Mouse (Mus musculus) T-cell, adult 66 days (primary cell): ENCODE data around the gene Olfr463. TPM values are rescaled to one million over a fixed set of nuclear protein-coding genes. Genes with fewer than 3 reads are reported as not detected.

Source experiments
- total RNA-seq, 2 experiments: library from RNA; stranded (reverse); gene quantifications; 3 replicates in 1 of 2; 4 replicates in 1 of 2; pipeline ENCODE4 v1.2.4; 2023

Gene Olfr463
- not detected for total RNA-seq

GRCm38 (mm10) chr11:87897287-87897686, at the start of gene Olfr463:
Olfr463 (minus strand) TSS chr11:87897387.

GRCm38 (mm10) chr11:87920966-87921365, 23.8 kb upstream of the Olfr463 start, which contains the start of gene Olfr464:
Olfr464 (minus strand) TSS chr11:87920967.

DNA sequence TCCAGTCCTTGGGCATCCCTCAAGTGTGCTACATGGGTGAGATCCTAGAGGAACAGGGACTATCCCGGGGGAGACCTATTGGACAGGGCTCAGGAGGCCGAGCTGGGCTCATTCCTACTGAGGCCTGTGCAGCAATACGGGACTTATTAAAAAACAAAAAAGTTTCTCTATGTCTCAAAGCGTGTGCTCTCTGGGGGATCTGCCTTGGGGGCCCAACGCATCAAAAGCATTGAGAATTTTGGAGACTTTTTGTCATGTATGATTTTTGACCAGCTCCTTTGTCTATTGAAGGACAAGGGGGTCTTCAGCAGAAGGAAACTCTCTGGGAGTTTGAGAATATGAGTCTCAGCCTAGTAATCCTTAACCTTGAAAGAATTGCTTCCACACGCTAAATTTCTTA, 5.0 kb downstream of the Olfr463 start, which contains the start of gene Olfr462:
Gene Olfr462, minus strand, starts transcription at position 101 of the 400 bp plus-strand sequence.

GRCm38 (mm10) chr11:87875436-87875835, 21.8 kb downstream of the Olfr463 start, which contains the start of gene Epx:
Epx (minus strand) TSS chr11:87875536.

DNA sequence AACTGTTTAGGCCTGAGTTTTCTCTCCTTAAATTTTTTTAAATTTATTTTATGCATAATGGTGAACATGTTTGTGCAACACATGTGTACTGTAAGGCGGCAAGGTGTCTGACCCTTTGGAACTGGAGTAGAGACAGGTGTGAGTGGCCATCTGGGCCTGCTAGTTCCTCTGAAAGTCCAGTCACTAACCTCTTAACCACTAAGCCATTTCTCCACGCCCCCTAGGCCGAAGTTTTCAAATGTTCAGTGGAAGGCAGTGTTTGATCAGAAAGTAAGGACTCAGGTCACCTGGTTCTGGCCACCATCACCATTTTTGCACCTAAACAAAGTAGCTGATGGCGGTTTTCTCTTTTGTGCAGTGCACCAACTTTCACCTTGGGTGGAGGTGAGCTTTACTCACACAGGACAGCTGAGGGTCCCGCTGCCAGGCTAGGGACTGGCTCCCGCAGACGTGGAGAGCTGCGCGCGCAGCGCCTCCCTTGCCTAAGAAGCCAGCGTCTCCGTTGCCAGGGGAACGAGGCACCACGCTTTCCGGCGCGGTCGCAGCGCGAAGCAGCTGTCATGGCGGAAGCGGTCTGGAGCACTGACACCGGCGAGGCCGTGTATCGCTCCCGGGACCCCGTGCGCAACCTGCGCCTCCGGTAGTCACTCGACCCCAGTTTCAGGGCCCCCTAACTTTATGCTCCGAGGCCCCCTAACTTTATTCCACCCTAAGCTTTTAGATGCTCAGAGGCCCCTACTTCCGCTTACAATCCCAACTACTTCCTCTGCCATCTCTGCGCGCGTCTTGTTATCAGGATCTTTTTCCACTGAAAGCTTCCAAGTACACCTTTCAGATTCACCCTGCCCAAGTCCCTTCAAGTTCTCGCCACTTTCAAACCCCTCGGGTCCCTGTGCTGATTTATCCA, 44.2 kb downstream of the Olfr463 start, which contains the start of gene Mks1:
Gene Mks1, plus strand, starts transcription at position 526 of the 907 bp plus-strand sequence.

Other genes with a start within 250 kb of the Olfr463 start
- 1 to 10 TPM; 6.7 TPM for gene Rnf43, start 234.7 kb downstream of the Olfr463 start, total RNA-seq
- gene Supt4a, start 159.8 kb downstream of the Olfr463 start, total RNA-seq = 100 to 1,000 TPM; 157 to 160 TPM
- gene Tspoap1, start 136.8 kb downstream of the Olfr463 start, total RNA-seq = 1 to 10 TPM; 4.4 to 7.1 TPM
- 1 to 10 TPM in 1 of 2 experiments, under 1 TPM in 1; 0.24 to 1.1 TPM for gene Mpo, start 103.8 kb downstream of the Olfr463 start, total RNA-seq
- not detected for gene Lpo, start 69.1 kb downstream of the Olfr463 start, total RNA-seq
- gene Mks1, start 44.2 kb downstream of the Olfr463 start, total RNA-seq = 10 to 100 TPM; 10.7 to 16.2 TPM
- not detected for gene Epx, start 21.9 kb downstream of the Olfr463 start, total RNA-seq
- gene Olfr462, start 5.1 kb downstream of the Olfr463 start, total RNA-seq = not detected
- gene Olfr464, start 23.6 kb upstream of the Olfr463 start, total RNA-seq = not detected
- 10 to 100 TPM; 26.0 to 30.6 TPM for gene Dynll2, start 90.1 kb upstream of the Olfr463 start, total RNA-seq
- gene Srsf1, start 150.0 kb upstream of the Olfr463 start, total RNA-seq = 100 to 1,000 TPM; 306 to 315 TPM
- 10 to 100 TPM; 58.0 to 58.2 TPM for gene Vezf1, start 170.9 kb upstream of the Olfr463 start, total RNA-seq
- 10 to 100 TPM in 1 of 2 experiments, 1 to 10 TPM in 1; 8.7 to 14.5 TPM for gene Cuedc1, start 200.7 kb upstream of the Olfr463 start, total RNA-seq